Mouse (Mus musculus): ENCODE measurements around the gene Rhbdf1. TPM values are rescaled to one million over a fixed set of nuclear protein-coding genes. Genes with fewer than 3 reads are reported as not detected.
A peak's percentile ranks its signal among the peaks of the same experiment; 100 is the strongest.

The Rhbdf1 gene
- total and polyA plus RNA-seq, 2 experiments: 3.1 to 18.0 TPM

GRCm38 (mm10) chr11:32178506-32178905 lies 43.6 kb downstream of the Rhbdf1 start:
- H3K27me3 ChIP-seq (ENCODE audit: control insufficient read depth, insufficient read depth, low read length): no peaks in the 10 kb centered on the region
- H3K4me1 ChIP-seq (ENCODE audit: control insufficient read depth, insufficient read depth, low read length): no peaks in the 10 kb centered on the region
- H3K36me3 ChIP-seq (ENCODE audit: control insufficient read depth, insufficient read depth, low read length): no peaks in the 10 kb centered on the region
- H3K27ac ChIP-seq (replicated peaks; ENCODE audit: insufficient read depth, low read depth, low read length): no peak overlapping the region
- 80% methylated on average over 1 of the region's 1 CpGs for WGBS
- H3K79me2 ChIP-seq (ENCODE audit: control insufficient read depth, insufficient read depth, low read length): no peaks in the 10 kb centered on the region
- H3K4me3 ChIP-seq (ENCODE audit: insufficient read depth, low read depth, low read length): no peak overlapping the region
- no peak overlapping the region for H3K9ac ChIP-seq (ENCODE audit: low read depth, low read length)
- no peak for TF ChIP-seq CTCF (IDR thresholded peaks at IDR 0.05; ENCODE audit: low read depth, low read length)
- TF ChIP-seq POLR2A (IDR thresholded peaks at IDR 0.05; ENCODE audit: extremely low read depth, insufficient read depth, low read length): no peak
- DNase-seq (ENCODE audit: extremely low read depth, low read depth, low spot score): no peak

GRCm38 (mm10) chr11:32166683-32167082 lies 55.4 kb downstream of the Rhbdf1 start:
- TF ChIP-seq CTCF (IDR thresholded peaks at IDR 0.05; ENCODE audit: low read depth, low read length) (no peak), POLR2A (IDR thresholded peaks at IDR 0.05; ENCODE audit: extremely low read depth, insufficient read depth, low read length) (no peak)
- Histone ChIP-seq H3K27me3 (ENCODE audit: control insufficient read depth, insufficient read depth, low read length) (no peaks in the 10 kb centered on the region), H3K4me3 (ENCODE audit: insufficient read depth, low read depth, low read length) (no peak overlapping the region), H3K36me3 (ENCODE audit: control insufficient read depth, insufficient read depth, low read length) (no peaks in the 10 kb centered on the region), H3K79me2 (ENCODE audit: control insufficient read depth, insufficient read depth, low read length) (no peaks in the 10 kb centered on the region), H3K4me1 (ENCODE audit: control insufficient read depth, insufficient read depth, low read length) (peaks cover 1% of the 10 kb centered on the region; the same call in 1 of the 2 replicates), H3K27ac (replicated peaks; ENCODE audit: insufficient read depth, low read depth, low read length) (no peak overlapping the region), H3K9ac (ENCODE audit: low read depth, low read length) (no peak overlapping the region)
- DNase-seq (ENCODE audit: extremely low read depth, low read depth, low spot score): no peak
- 71% methylated on average over 4 of the region's 4 CpGs for WGBS

- WGBS: 13% methylated on average over 28 of the region's 28 CpGs
- no peaks in the 10 kb centered on the region for H3K27me3 ChIP-seq (ENCODE audit: control insufficient read depth, insufficient read depth, low read length)
Observed at GRCm38 (mm10) chr11:32161922-32162804, 59.9 kb downstream of the Rhbdf1 start.

GRCm38 (mm10) chr11:32161500-32161899 lies 60.6 kb downstream of the Rhbdf1 start:
- Histone ChIP-seq H3K27ac (replicated peaks; ENCODE audit: insufficient read depth, low read depth, low read length) (no peak overlapping the region), H3K9ac (ENCODE audit: low read depth, low read length) (no peak overlapping the region), H3K4me1 (ENCODE audit: control insufficient read depth, insufficient read depth, low read length) (peaks cover 1% of the 10 kb centered on the region; the same call in 1 of the 2 replicates), H3K4me3 (ENCODE audit: insufficient read depth, low read depth, low read length) (no peak overlapping the region), H3K36me3 (ENCODE audit: control insufficient read depth, insufficient read depth, low read length) (no peaks in the 10 kb centered on the region), H3K79me2 (ENCODE audit: control insufficient read depth, insufficient read depth, low read length) (no peaks in the 10 kb centered on the region), H3K27me3 (ENCODE audit: control insufficient read depth, insufficient read depth, low read length) (no peaks in the 10 kb centered on the region)
- no peak for DNase-seq (ENCODE audit: extremely low read depth, low read depth, low spot score)
- TF ChIP-seq CTCF (IDR thresholded peaks at IDR 0.05; ENCODE audit: low read depth, low read length): peak; percentile 65
- no peak for TF ChIP-seq POLR2A (IDR thresholded peaks at IDR 0.05; ENCODE audit: extremely low read depth, insufficient read depth, low read length)
- WGBS: 6% methylated on average over 9 of the region's 9 CpGs

More at GRCm38 (mm10) chr11:32161922-32162804, 59.9 kb downstream of the Rhbdf1 start:
- TF ChIP-seq POLR2A (IDR thresholded peaks at IDR 0.05; ENCODE audit: extremely low read depth, insufficient read depth, low read length) (no peak), CTCF (IDR thresholded peaks at IDR 0.05; ENCODE audit: low read depth, low read length) (peak; percentile 93)
- no peaks in the 10 kb centered on the region for H3K36me3 ChIP-seq (ENCODE audit: control insufficient read depth, insufficient read depth, low read length)
- no peak overlapping the region for H3K4me3 ChIP-seq (ENCODE audit: insufficient read depth, low read depth, low read length)
- no peaks in the 10 kb centered on the region for H3K79me2 ChIP-seq (ENCODE audit: control insufficient read depth, insufficient read depth, low read length)
- no peak overlapping the region for H3K9ac ChIP-seq (ENCODE audit: low read depth, low read length)
- H3K27ac ChIP-seq (replicated peaks; ENCODE audit: insufficient read depth, low read depth, low read length): no peak overlapping the region
- peak; percentile 11 for DNase-seq (ENCODE audit: extremely low read depth, low read depth, low spot score)
- peaks cover 1% of the 10 kb centered on the region; the same call in 1 of the 2 replicates for H3K4me1 ChIP-seq (ENCODE audit: control insufficient read depth, insufficient read depth, low read length)

- Histone ChIP-seq H3K36me3 (ENCODE audit: control insufficient read depth, insufficient read depth, low read length) (no peaks in the 10 kb centered on the region), H3K27ac (replicated peaks; ENCODE audit: insufficient read depth, low read depth, low read length) (no peak overlapping the region), H3K4me3 (ENCODE audit: insufficient read depth, low read depth, low read length) (no peak overlapping the region), H3K27me3 (ENCODE audit: control insufficient read depth, insufficient read depth, low read length) (no peaks in the 10 kb centered on the region), H3K4me1 (ENCODE audit: control insufficient read depth, insufficient read depth, low read length) (peaks cover 1% of the 10 kb centered on the region; the same call in 1 of the 2 replicates), H3K79me2 (ENCODE audit: control insufficient read depth, insufficient read depth, low read length) (no peaks in the 10 kb centered on the region), H3K9ac (ENCODE audit: low read depth, low read length) (no peak overlapping the region)
- no peak for TF ChIP-seq CTCF (IDR thresholded peaks at IDR 0.05; ENCODE audit: low read depth, low read length)
- no peak for TF ChIP-seq POLR2A (IDR thresholded peaks at IDR 0.05; ENCODE audit: extremely low read depth, insufficient read depth, low read length)
- no peak for DNase-seq (ENCODE audit: extremely low read depth, low read depth, low spot score)
- WGBS: 75% methylated on average over 7 of the region's 7 CpGs
Observed at GRCm38 (mm10) chr11:32160341-32160740, 61.8 kb downstream of the Rhbdf1 start.

Other genes starting within 250 kb of the Rhbdf1 start
- 0.13 and 0.18 TPM in 2 replicates for gene Nsg2, start 221.8 kb downstream of the Rhbdf1 start, total RNA-seq (2014; rRNA removed)
- gene Nsg2, start 221.8 kb downstream of the Rhbdf1 start, polyA plus RNA-seq (2012; rRNA removed): 0.04 and 0.06 TPM in 2 replicates
- gene Il9r, start 22.0 kb downstream of the Rhbdf1 start, total RNA-seq (2014; rRNA removed): 0.20 TPM in 1 of 2 replicates, not detected in the other
- 0.06 and 0.07 TPM in 2 replicates for gene Il9r, start 22.0 kb downstream of the Rhbdf1 start, polyA plus RNA-seq (2012; rRNA removed)
- gene Snrnp25, start 16.9 kb downstream of the Rhbdf1 start, total RNA-seq (2014; rRNA removed): 10.9 and 11.7 TPM in 2 replicates
- 6.0 and 7.6 TPM in 2 replicates for gene Snrnp25, start 16.9 kb downstream of the Rhbdf1 start, polyA plus RNA-seq (2012; rRNA removed)
- gene Mpg, start 4.2 kb upstream of the Rhbdf1 start, total RNA-seq (2014; rRNA removed): 9.0 and 10.3 TPM in 2 replicates
- gene Mpg, start 4.2 kb upstream of the Rhbdf1 start, polyA plus RNA-seq (2012; rRNA removed): 7.1 and 9.1 TPM in 2 replicates
- gene Nprl3, start 45.4 kb upstream of the Rhbdf1 start, total RNA-seq (2014; rRNA removed): 12.7 and 13.4 TPM in 2 replicates
- 46.7 and 65.4 TPM in 2 replicates for gene Nprl3, start 45.4 kb upstream of the Rhbdf1 start, polyA plus RNA-seq (2012; rRNA removed)
- not detected in 2 replicates for gene Hba-x, start 54.1 kb upstream of the Rhbdf1 start, total RNA-seq (2014; rRNA removed)
- gene Hba-x, start 54.1 kb upstream of the Rhbdf1 start, polyA plus RNA-seq (2012; rRNA removed): not detected in 2 replicates
- gene Hba-a1, start 61.2 kb upstream of the Rhbdf1 start, total RNA-seq (2014; rRNA removed): 146 and 208 TPM in 2 replicates
- 354 and 696 TPM in 2 replicates for gene Hba-a1, start 61.2 kb upstream of the Rhbdf1 start, polyA plus RNA-seq (2012; rRNA removed)
- not detected in 2 replicates for gene Hbq1b, start 64.7 kb upstream of the Rhbdf1 start, total RNA-seq (2014; rRNA removed)
- gene Hbq1b, start 64.7 kb upstream of the Rhbdf1 start, polyA plus RNA-seq (2012; rRNA removed): not detected in 2 replicates
- gene Hba-a2, start 74.2 kb upstream of the Rhbdf1 start, total RNA-seq (2014; rRNA removed): 243 and 388 TPM in 2 replicates
- gene Hba-a2, start 74.2 kb upstream of the Rhbdf1 start, polyA plus RNA-seq (2012; rRNA removed): 604 and 869 TPM in 2 replicates
- gene Hbq1a, start 77.8 kb upstream of the Rhbdf1 start, total RNA-seq (2014; rRNA removed): 0.46 and 0.60 TPM in 2 replicates
- gene Hbq1a, start 77.8 kb upstream of the Rhbdf1 start, polyA plus RNA-seq (2012; rRNA removed): not detected in 2 replicates
- 0.18 and 0.47 TPM in 2 replicates for gene Sh3pxd2b, start 125.5 kb upstream of the Rhbdf1 start, total RNA-seq (2014; rRNA removed)
- 0.23 and 0.24 TPM in 2 replicates for gene Sh3pxd2b, start 125.5 kb upstream of the Rhbdf1 start, polyA plus RNA-seq (2012; rRNA removed)
- 1.5 and 2.2 TPM in 2 replicates for gene Ubtd2, start 233.1 kb upstream of the Rhbdf1 start, total RNA-seq (2014; rRNA removed)
- gene Ubtd2, start 233.1 kb upstream of the Rhbdf1 start, polyA plus RNA-seq (2012; rRNA removed): 1.8 TPM in 2 replicates

All from liver, adult 2 months (tissue).